Mouse (Mus musculus): Measurements from ENCODE around the gene Abca8b. TPM values are rescaled to one million over a fixed set of nuclear protein-coding genes. Genes with fewer than 3 reads are reported as not detected.
"Not testable (repeated sequence)": the region's sequence is repeated elsewhere in the genome, so short reads cannot be mapped to it uniquely, and the experiment has no call there.

Gene Abca8b
- polyA plus RNA-seq, 1 experiment, result 2.1 TPM

- no peak overlapping the region for H3K4me3 ChIP-seq
- no peak overlapping the region for H3K4me2 ChIP-seq (ENCODE audit: low read depth)
- H3K79me2 ChIP-seq (ENCODE audit: control insufficient read depth, insufficient read depth), result no peaks in the 10 kb centered on the region
- no peak overlapping the region for H3ac ChIP-seq (ENCODE audit: control insufficient read depth, insufficient read length)
- TF ChIP-seq TCF12 (IDR thresholded peaks at IDR 0.05; ENCODE audit: insufficient read depth, poor library complexity, severe bottlenecking) (no peak), CEBPB (IDR thresholded peaks at IDR 0.05; ENCODE audit: insufficient read depth, poor library complexity, severe bottlenecking) (no peak), REST (IDR thresholded peaks at IDR 0.05; ENCODE audit: insufficient read depth, insufficient read length) (no peak)
- H3K27me3 ChIP-seq (ENCODE audit: control insufficient read depth, insufficient read depth, insufficient read length), result no peaks in the 10 kb centered on the region
- H3K36me3 ChIP-seq (ENCODE audit: control insufficient read depth, insufficient read depth), result no peaks in the 10 kb centered on the region
Observed at GRCm38 (mm10) chr11:109916654-109917053, 79.0 kb downstream of the Abca8b start.

- H3K4me3 ChIP-seq; H3K36me3 ChIP-seq (ENCODE audit: control insufficient read depth, insufficient read depth); H3ac ChIP-seq (ENCODE audit: control insufficient read depth, insufficient read length); H3K27me3 ChIP-seq (ENCODE audit: control insufficient read depth, insufficient read depth, insufficient read length); H3K4me2 ChIP-seq (ENCODE audit: low read depth); H3K79me2 ChIP-seq (ENCODE audit: control insufficient read depth, insufficient read depth): not testable (repeated sequence)
Observed at GRCm38 (mm10) chr11:109913156-109913555, 82.5 kb downstream of the Abca8b start.

GRCm38 (mm10) chr11:109912118-109912517 lies 83.5 kb downstream of the Abca8b start:
- H3ac ChIP-seq (ENCODE audit: control insufficient read depth, insufficient read length); H3K79me2 ChIP-seq (ENCODE audit: control insufficient read depth, insufficient read depth); H3K4me3 ChIP-seq; H3K27me3 ChIP-seq (ENCODE audit: control insufficient read depth, insufficient read depth, insufficient read length); H3K36me3 ChIP-seq (ENCODE audit: control insufficient read depth, insufficient read depth); H3K4me2 ChIP-seq (ENCODE audit: low read depth): not testable (repeated sequence)

GRCm38 (mm10) chr11:109909801-109910200 lies 85.8 kb downstream of the Abca8b start:
- peak overlapping the region; percentile 44 for H3K4me2 ChIP-seq (ENCODE audit: low read depth)
- H3K36me3 ChIP-seq (ENCODE audit: control insufficient read depth, insufficient read depth), result no peaks in the 10 kb centered on the region
- no peaks in the 10 kb centered on the region for H3K79me2 ChIP-seq (ENCODE audit: control insufficient read depth, insufficient read depth)
- no peak overlapping the region for H3K4me3 ChIP-seq
- no peaks in the 10 kb centered on the region for H3K27me3 ChIP-seq (ENCODE audit: control insufficient read depth, insufficient read depth, insufficient read length)
- TF ChIP-seq TCF3 (IDR thresholded peaks at IDR 0.05; ENCODE audit: insufficient read length, low read depth) (no peak), TCF12 (IDR thresholded peaks at IDR 0.05; ENCODE audit: insufficient read depth, poor library complexity, severe bottlenecking) (no peak), REST (IDR thresholded peaks at IDR 0.05; ENCODE audit: insufficient read depth, insufficient read length) (no peak), MYOG (IDR thresholded peaks at IDR 0.05; ENCODE audit: control insufficient read depth in 1 of 3, insufficient read depth in 1 of 3, insufficient read length in 2 of 3, low read depth in 2 of 3) (no peak), E2F4 (IDR thresholded peaks at IDR 0.05; ENCODE audit: insufficient read depth) (no peak), POLR2A (IDR thresholded peaks at IDR 0.05; ENCODE audit: insufficient read length, low read depth) (no peak), SRF (IDR thresholded peaks at IDR 0.05; ENCODE audit: control insufficient read depth, insufficient read length, low read depth) (no peak), CEBPB (IDR thresholded peaks at IDR 0.05; ENCODE audit: insufficient read depth, poor library complexity, severe bottlenecking) (no peak), MYOD1 (IDR thresholded peaks at IDR 0.05; ENCODE audit: control insufficient read depth in 1 of 3, insufficient read length in 2 of 3, low read depth in 2 of 3) (no peak), POLR2AphosphoS2 (IDR thresholded peaks at IDR 0.05; ENCODE audit: insufficient read length, low read depth) (no peak), MAX (IDR thresholded peaks at IDR 0.05; ENCODE audit: low read depth) (no peak), USF1 (IDR thresholded peaks at IDR 0.05; ENCODE audit: low read depth) (no peak)
- H3ac ChIP-seq (ENCODE audit: control insufficient read depth, insufficient read length), result no peak overlapping the region

GRCm38 (mm10) chr11:109908207-109909031 lies 87.2 kb downstream of the Abca8b start:
- Histone ChIP-seq H3K4me3 (no peak overlapping the region), H3K4me2 (ENCODE audit: low read depth) (peak overlapping the region; percentile 21), H3ac (ENCODE audit: control insufficient read depth, insufficient read length) (no peak overlapping the region), H3K27me3 (ENCODE audit: control insufficient read depth, insufficient read depth, insufficient read length) (no peaks in the 10 kb centered on the region), H3K36me3 (ENCODE audit: control insufficient read depth, insufficient read depth) (no peaks in the 10 kb centered on the region), H3K79me2 (ENCODE audit: control insufficient read depth, insufficient read depth) (no peaks in the 10 kb centered on the region)
- 0 out of 2 replicates have a peak, but pooled peaks have one; percentile 52 for TF ChIP-seq CEBPB (IDR thresholded peaks at IDR 0.05; ENCODE audit: insufficient read depth, poor library complexity, severe bottlenecking)
- no peak for TF ChIP-seq TCF12 (IDR thresholded peaks at IDR 0.05; ENCODE audit: insufficient read depth, poor library complexity, severe bottlenecking)
- no peak for TF ChIP-seq POLR2AphosphoS2 (IDR thresholded peaks at IDR 0.05; ENCODE audit: insufficient read length, low read depth)
- TF ChIP-seq POLR2A (IDR thresholded peaks at IDR 0.05; ENCODE audit: insufficient read length, low read depth), result no peak
- no peak for TF ChIP-seq MYOD1 (IDR thresholded peaks at IDR 0.05; ENCODE audit: control insufficient read depth in 1 of 3, insufficient read length in 2 of 3, low read depth in 2 of 3)
- no peak for TF ChIP-seq TCF3 (IDR thresholded peaks at IDR 0.05; ENCODE audit: insufficient read length, low read depth)
- TF ChIP-seq MYOG (IDR thresholded peaks at IDR 0.05; ENCODE audit: control insufficient read depth in 1 of 3, insufficient read depth in 1 of 3, insufficient read length in 2 of 3, low read depth in 2 of 3), result no peak
- TF ChIP-seq SRF (IDR thresholded peaks at IDR 0.05; ENCODE audit: control insufficient read depth, insufficient read length, low read depth), result no peak
- no peak for TF ChIP-seq E2F4 (IDR thresholded peaks at IDR 0.05; ENCODE audit: insufficient read depth)
- TF ChIP-seq REST (IDR thresholded peaks at IDR 0.05; ENCODE audit: insufficient read depth, insufficient read length), result no peak
- no peak for TF ChIP-seq MAX (IDR thresholded peaks at IDR 0.05; ENCODE audit: low read depth)
- peak; percentile 70 for TF ChIP-seq USF1 (IDR thresholded peaks at IDR 0.05; ENCODE audit: low read depth)

Data from myocyte (in vitro differentiated cells).